Mouse (Mus musculus) liver, adult (tissue): ENCODE measurements at regions not wholly inside any gene's neighbourhood (a gene's known extent, or its start where the extent isn't known, plus 50 kb on each side); places are given as distances from the start of the nearest gene placed in this dataset.

Experiments used
- GATA4 ChIP-seq: IDR thresholded peaks from 2 replicates; pipeline ENCODE4 v1.6.1; 2014; ENCODE audit warnings: mild to moderate bottlenecking, low read length; ENCODE audit not compliant: insufficient replicate concordance

DNA sequence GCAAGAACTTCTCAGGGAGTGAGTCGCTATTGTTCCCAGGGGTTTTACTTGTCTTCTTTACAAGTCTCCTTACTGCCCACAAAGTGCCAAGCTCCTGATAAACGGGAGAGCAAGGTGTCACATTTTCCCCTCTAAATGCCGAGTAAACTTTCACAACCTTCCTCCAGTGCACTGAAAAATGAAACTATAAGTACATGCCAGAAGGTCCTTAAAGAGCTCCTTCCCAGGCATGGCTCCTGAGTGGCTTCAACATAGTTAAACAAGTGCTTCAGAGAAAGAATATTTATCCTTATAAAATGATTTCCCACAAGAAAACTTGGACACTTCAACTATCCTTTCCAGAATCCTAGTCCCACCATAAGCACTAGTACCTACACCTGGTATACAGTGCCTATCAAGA, 329.6 kb downstream of the Rps29 start:
- no peak for TF ChIP-seq GATA4

DNA sequence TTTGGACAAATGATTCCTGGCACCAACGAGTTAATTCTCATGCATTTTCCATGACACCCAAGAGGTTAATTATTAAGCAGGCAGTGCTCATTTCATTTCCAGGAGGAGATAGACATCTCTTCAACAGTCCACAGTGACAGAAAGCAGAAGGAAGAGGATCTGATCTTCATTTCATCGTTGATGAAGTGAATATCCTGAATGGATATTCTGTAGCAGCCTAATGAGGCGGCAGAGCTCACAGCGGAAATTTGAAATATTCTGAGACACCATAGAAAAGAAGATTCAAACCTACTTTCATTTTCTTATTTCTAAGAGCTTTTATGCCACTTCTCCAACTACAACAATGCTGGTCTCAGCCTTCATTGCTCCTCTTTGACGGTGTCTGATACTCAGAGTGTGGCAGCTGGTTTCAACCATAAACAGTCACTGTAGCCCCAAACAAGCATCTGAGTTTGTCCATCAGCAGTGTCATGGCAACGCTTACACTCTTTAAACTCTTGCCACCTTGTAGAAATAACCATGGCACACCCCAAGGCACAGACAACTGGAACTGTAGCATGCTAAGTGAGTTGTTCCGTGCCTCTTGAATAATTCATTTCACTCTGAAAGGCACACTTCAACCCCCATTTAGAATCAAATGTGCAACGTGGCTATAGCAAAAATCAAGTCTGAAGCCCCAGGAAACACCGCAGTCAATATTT, 331.3 kb downstream of the Rps29 start:
- TF ChIP-seq GATA4 = no peak

DNA sequence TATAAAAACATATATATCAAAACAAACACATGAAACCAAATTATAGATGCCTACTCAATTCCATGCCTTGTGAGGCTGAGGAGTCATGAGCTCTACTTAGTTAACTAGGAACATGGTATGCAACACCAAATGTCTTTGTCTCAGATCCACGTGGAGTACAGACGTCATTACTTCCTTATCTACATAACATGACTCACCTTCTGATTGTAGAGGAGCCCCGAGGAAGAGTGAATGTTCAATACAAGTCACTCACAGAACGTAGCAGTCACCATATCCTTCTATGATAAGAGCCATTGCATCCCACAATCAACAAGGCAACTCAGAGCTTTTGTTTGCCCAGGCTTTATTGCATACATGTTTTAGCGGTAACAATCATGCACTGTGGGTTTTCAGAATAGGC, 364.6 kb downstream of the Rps29 start:
- TF ChIP-seq GATA4 = no peak

DNA sequence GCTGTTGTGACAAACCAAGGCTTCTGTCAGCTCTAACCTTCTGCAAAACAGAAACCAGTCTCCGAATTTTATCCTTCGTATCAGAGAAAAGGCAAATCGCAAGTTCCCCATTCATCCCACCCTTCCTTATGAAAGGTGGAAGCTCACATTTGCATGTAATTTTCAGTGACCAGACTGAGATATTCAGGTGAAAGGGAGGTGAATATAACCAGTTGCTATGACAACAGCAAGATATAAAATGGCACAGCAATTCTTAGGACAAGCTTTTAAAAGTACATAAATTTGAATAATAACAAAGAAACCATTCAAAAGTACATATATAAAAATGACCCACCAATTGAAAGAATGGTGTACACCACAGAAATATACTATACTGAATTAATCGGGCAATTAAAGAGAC, 375.4 kb downstream of the Rps29 start:
- no peak for TF ChIP-seq GATA4

DNA sequence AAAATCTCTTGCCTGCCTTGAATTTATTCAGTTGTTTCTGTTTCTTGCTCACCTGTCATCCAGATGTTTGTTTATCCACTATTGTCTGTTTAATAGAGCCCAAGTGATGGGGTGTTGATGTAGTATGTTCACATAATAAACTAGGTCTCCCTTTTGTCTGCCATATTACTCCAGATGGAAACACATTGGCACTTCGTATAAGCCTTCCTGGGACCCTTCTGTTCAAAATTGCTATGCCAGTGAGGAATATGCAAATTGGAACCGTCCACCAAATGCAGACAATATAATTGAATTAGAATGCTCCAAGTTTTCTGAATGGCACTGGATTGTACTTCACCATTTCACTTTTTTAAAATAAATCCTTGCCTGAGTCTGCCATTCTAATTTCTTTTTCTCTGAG, 383.5 kb downstream of the Rps29 start:
- no peak for TF ChIP-seq GATA4

DNA sequence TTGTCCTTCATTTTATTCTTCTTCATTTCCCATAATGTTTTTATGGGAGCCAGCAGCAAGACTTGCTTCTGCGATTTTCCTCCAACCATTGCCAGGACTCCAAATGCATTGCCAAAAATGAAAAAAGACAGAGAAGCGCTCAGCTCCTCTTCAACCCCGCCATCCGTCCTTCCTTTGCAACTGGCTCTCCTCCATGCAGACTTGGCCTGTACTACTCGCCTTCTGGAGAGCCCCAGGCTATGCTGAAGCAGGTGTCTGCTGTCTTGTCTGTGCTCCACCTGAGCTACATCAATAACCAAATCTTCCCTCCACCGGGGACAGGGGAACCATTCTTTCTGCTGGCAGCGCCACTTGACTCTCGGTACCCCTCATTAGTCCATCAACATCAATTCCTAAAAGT, 384.2 kb downstream of the Rps29 start:
- no peak for TF ChIP-seq GATA4

DNA sequence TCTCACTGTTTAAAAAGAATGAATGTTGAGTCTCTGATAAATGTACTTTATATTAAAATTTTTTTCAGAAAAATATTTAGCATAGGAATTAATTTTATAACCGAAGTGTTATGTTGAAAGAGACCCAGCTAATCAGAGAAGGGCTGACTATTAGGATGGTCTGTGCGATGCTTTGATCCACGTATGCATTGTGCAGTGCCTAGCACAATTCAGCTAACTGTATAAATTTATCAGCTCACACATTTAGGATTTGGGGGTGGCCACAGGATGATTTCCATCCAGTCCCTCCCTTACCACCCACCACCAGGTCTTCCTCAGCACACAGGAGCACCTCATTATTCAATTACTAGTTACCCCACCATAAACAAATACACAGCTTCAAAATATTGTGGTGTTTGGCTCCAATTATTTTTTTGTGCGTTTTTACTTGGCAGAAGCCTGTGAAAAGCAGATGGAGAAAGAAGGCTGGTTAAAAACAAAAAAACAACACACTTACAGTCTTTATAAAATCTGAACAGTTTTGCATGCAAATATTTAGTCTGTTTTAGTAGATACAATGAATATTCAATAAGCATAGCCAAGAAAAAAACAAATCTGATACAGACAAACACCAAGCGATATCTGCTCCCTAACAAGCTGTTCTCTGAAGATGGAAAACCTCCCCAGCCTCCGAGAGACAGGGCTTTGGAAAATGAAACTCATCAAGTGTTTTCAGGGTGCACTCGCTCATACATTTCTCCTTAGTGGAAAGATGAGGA, 400.5 kb downstream of the Rps29 start:
- TF ChIP-seq GATA4 = no peak

DNA sequence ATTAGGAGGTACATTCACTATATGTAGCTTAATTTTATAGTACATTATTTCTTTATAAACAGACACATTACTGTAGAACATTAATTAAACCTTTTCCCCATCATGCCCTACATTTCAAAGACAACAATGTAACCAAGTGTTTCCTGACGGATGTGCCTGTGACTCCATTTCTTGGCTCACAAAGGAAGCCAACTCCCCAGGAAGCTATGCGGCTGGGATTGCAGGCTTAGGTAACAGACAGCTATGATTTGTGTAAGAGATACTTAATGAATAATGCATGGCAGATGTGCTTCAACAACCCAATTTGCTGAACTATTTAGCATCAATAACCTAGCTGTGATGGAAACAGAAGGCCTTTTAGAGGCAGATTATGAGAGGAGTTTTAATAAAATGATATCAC, 430.1 kb downstream of the Rps29 start:
- TF ChIP-seq GATA4 = no peak

DNA sequence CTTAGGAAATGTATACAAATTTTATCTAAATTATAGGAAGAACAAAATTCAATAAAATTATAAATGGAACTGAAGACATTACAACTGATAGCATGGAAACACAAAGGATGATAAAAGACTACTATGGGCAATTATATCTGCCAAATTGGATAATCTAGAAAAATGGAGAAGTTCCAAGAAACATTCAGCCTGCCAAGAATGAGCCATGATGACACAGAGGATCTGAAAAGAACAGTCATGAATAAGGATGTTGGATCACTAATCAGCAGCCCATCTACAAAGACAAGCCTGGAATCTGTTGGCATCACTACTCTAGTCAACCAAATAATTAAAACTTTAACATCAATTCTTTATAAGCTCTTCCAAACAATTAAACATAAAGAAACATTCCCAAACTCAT, 440.0 kb downstream of the Rps29 start:
- TF ChIP-seq GATA4 = no peak

DNA sequence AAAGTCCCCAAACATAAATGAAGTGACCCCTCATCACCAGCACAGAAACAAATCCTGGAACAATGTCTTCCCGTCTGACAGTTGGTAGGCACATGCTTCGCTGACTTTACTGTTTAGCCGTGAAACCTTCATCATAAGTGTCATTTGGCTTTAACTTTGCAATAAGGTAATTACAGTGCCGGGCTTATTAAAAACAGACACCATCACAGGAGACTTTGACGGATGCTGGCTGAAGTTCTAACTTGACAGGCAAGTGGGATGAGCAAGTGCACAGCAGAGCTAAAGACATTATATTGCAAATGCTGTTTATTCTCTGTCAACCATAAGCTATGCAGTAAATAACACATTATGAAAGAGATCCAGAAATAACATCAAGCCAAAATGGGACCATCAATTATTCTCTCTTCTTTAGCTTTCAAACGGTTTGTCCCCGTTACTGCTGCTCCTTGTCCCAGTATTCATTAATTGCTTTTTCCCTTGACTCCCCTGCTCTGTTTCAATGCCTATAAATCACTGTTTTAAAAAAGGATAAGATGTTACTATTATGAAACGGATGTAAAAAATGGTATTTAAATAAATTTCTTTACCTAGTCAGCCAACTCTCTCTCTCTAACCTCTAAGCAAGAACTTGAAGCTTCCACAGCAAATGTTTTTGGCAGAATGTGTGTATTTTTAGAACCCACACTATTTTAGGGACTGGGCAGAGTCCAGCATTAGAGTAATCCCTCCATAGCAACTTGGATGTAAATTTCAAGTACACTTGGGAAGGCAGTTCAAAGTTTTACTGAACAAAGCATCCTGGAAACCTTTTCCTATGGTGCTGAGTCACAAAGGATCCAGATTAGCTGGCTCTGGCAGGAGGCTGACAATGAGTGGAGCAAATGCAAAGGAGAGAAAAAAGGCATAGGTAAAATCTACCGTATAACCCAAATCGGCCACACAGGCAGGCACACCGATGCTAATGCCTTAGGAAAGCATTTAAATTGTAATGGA, 464.4 kb downstream of the Rps29 start:
- TF ChIP-seq GATA4 = no peak

DNA sequence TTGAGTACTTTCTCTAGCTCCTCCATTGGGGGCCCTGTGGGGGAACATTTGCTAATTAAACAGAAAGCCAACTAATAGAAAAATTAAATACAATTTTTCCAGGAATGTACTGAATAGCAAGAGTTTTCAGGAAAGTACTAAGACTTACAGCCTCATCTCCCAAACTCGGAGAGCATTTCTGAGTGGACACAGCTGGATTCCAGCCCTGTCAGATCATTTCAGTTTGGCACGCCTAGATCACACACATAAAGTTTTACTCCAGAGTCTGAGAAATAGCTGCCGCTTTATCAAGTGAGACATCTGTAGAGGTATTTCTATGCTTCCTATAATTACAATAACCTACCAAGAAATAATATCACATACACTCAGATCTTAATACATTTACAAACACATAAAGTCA, 470.7 kb downstream of the Rps29 start:
- no peak for TF ChIP-seq GATA4

DNA sequence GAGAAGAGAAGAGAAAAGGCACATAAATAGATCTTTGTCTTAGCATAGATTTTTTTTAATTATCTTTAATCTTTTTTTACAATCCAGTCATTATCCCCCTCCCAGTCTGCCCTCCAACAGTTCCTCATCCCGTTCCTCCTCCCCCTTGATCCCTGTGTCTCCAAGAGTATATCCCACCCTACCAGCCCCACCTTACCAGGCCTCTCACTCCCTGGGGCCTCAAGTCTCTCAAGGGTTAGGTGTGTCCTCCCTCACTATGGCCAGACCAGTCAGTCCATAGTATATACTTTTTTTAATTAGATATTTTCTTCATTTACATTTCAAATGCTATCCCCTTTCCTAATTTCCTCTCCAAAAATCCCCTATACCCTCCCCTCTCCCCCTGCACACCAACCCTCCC, 475.1 kb downstream of the Rps29 start:
- no peak for TF ChIP-seq GATA4

DNA sequence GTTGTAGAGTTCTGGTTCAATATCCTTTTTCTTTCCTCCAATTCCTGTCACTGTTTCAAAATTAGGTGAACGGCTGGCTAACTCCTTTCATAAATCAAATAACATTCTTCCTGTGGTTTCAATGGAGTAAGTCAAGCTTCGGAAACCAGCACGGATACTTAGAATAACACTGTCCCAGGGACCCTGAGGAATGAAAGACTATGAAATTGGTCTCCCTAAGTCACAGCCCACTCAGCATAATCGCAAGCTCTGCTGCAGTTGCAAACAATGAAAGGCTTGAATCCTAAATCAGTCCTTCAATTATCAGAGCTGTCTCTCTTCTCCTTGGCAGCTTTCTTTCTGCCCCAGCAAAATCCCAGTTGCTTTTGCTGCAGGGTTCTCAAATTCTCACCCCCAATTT, 475.8 kb downstream of the Rps29 start:
- TF ChIP-seq GATA4 = no peak

DNA sequence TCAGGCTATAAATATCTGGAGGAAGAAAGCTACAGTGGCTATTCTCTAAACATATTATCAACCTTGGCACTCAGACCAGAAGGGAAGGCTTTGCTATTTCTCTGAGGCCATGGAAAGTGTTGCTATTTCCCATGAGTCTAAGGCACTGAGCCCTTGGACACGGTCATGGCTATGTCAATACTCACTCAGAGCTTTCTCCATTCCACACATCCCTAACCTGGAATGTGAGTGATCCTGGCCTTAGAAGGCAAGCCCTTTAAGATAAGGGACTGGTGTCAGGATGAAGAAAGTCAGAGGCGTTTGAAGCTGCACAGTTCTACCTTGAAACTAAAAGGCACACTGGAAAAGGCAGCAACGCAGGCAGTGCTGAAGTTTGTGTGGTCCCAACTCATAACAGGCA, 478.3 kb downstream of the Rps29 start:
- TF ChIP-seq GATA4 = no peak

DNA sequence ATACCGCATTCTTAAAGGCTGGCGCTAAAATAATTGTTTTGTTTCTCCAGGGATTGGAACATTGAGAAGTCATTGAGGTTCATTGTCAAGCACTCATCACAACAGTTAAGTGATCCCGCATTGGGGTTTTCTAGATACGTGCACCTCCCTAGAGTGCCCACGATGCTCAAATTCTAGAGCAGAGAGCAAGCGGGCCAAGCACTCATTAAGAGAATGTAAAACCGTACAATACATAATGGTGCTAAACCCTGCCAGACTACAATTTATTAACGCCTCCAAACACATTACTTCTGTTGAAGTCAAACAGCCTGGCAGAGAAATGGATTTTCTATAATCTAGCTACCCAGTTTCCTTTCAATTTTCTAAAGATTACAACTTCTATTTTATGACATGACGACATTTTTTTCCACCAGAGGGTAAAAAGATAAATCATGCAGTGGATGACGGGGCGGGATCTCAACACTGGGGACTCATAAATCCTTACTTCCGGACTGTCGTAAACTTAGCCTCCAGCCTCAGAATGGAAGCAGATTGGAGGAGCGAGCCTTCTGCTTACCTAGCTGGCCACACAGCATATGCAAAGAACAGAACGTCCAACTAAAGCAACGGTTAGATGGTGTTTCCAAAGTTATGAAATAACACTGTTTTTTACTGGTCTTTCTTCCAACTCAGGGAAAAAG, 482.8 kb downstream of the Rps29 start:
- TF ChIP-seq GATA4 = no peak
